In genomic region chr7:89979432-89980130, GRCm38 (mm10) we compare ENCODE assay signal across 8 mouse cellular contexts. TPM values are rescaled to one million over a fixed set of nuclear protein-coding genes. Genes with fewer than 3 reads are reported as not detected.
DNase-seq lines count a peak whose midpoint lies in the region; ATAC-seq and TF ChIP-seq lines count a peak whose summit lies in the region.

No protein-coding gene starts in this region.

- no peak for TF ChIP-seq POLR2A in small intestine, adult 2 months (IDR thresholded peaks at IDR 0.05; ENCODE audit: low read depth, low read length)

- H3K9ac ChIP-seq in kidney, embryonic 15.5 days, result peak overlapping the region; percentile 88
- peak overlapping the region; percentile 89 for H3K9ac ChIP-seq in forebrain, embryonic 13.5 days
- peak overlapping the region; percentile 85 for H3K9ac ChIP-seq in limb, embryonic 15.5 days

- 0 out of 2 replicates have a peak, but pooled peaks have one; percentile 2 for ATAC-seq in kidney, embryonic 15.5 days (replicated peaks; ENCODE audit: low FRiP score)
- no peak for ATAC-seq in forebrain, embryonic 13.5 days
- ATAC-seq in limb, embryonic 15.5 days (ENCODE audit: insufficient number of reproducible peaks, low FRiP score, low TSS enrichment, low read depth), result no peak
- no peak for ATAC-seq in erythroid progenitor cell, adult 5-6 weeks (replicated peaks; ENCODE audit: low FRiP score, poor library complexity, severe bottlenecking)
- no peak for ATAC-seq in frontal cortex, adult (ENCODE audit: low TSS enrichment)

- H3K9me3 ChIP-seq in kidney, embryonic 15.5 days (replicated peaks), result no peaks in the 10 kb centered on the region
- no peaks in the 10 kb centered on the region for H3K9me3 ChIP-seq in forebrain, embryonic 13.5 days (replicated peaks)
- H3K9me3 ChIP-seq in limb, embryonic 15.5 days, result no peaks in the 10 kb centered on the region

- peaks cover 15% of the 10 kb centered on the region; the same call in 1 of the 2 replicates for H3K4me1 ChIP-seq in kidney, embryonic 15.5 days
- H3K4me1 ChIP-seq in forebrain, embryonic 13.5 days, result peaks cover 21% of the 10 kb centered on the region
- peaks cover 5% of the 10 kb centered on the region; the same call in 1 of the 2 replicates for H3K4me1 ChIP-seq in limb, embryonic 15.5 days
- peaks cover 4% of the 10 kb centered on the region; the same call in 1 of the 2 replicates for H3K4me1 ChIP-seq in small intestine, adult 2 months (ENCODE audit: control insufficient read depth, insufficient read depth, insufficient read length, low read length)

- peak overlapping the region; percentile 90 for H3K4me3 ChIP-seq in kidney, embryonic 15.5 days (replicated peaks)
- peak overlapping the region; percentile 88 for H3K4me3 ChIP-seq in forebrain, embryonic 13.5 days
- H3K4me3 ChIP-seq in limb, embryonic 15.5 days, result peak overlapping the region; percentile 75
- H3K4me3 ChIP-seq in small intestine, adult 2 months (ENCODE audit: low read depth, low read length), result peak overlapping the region; percentile 98

- peak overlapping the region; percentile 72 for H3K4me2 ChIP-seq in kidney, embryonic 15.5 days
- H3K4me2 ChIP-seq in forebrain, embryonic 13.5 days, result peak overlapping the region; percentile 79
- peak overlapping the region; percentile 58 for H3K4me2 ChIP-seq in limb, embryonic 15.5 days

- peaks cover 21% of the 10 kb centered on the region for H3K36me3 ChIP-seq in kidney, embryonic 15.5 days
- peaks cover 19% of the 10 kb centered on the region for H3K36me3 ChIP-seq in forebrain, embryonic 13.5 days (ENCODE audit: poor library complexity, severe bottlenecking)
- peaks cover 19% of the 10 kb centered on the region for H3K36me3 ChIP-seq in limb, embryonic 15.5 days
- H3K36me3 ChIP-seq in small intestine, adult 2 months (ENCODE audit: control insufficient read depth, insufficient read depth, low read length), result peaks cover 18% of the 10 kb centered on the region

- WGBS in kidney, embryonic 15.5 days, result 3% methylated on average over 23 of the region's 23 CpGs
- 3% methylated on average over 23 of the region's 23 CpGs for WGBS in forebrain, embryonic 13.5 days
- 1% methylated on average over 23 of the region's 23 CpGs for WGBS in limb, embryonic 15.5 days
- 1% methylated on average over 23 of the region's 23 CpGs for WGBS in small intestine, adult 2 months

- no peak for DNase-seq in kidney, adult 9 months
- DNase-seq in NIH3T3 (ENCODE audit: low read depth), result peak; percentile 36

- no peak for TF ChIP-seq CTCF in small intestine, adult 2 months (IDR thresholded peaks at IDR 0.05; ENCODE audit: extremely low read depth, insufficient read length, insufficient replicate concordance, low read depth, low read length)

- H3K27ac ChIP-seq in kidney, embryonic 15.5 days, result peak overlapping the region; percentile 100
- peak overlapping the region; percentile 100 for H3K27ac ChIP-seq in forebrain, embryonic 13.5 days
- H3K27ac ChIP-seq in limb, embryonic 15.5 days, result peak overlapping the region; percentile 100
- peak overlapping the region; percentile 45 for H3K27ac ChIP-seq in small intestine, adult 2 months (ENCODE audit: insufficient read depth, low read depth, low read length)

- H3K27me3 ChIP-seq in kidney, embryonic 15.5 days, result no peaks in the 10 kb centered on the region
- H3K27me3 ChIP-seq in forebrain, embryonic 13.5 days, result no peaks in the 10 kb centered on the region
- no peaks in the 10 kb centered on the region for H3K27me3 ChIP-seq in limb, embryonic 15.5 days
- H3K27me3 ChIP-seq in small intestine, adult 2 months (ENCODE audit: control insufficient read depth, insufficient read depth, low read length), result no peaks in the 10 kb centered on the region

RNA-seq across cellular contexts. Expression of gene Eed, which starts 1.2 kb away (rescaled TPM):
- 68.5 and 75.9 TPM in 2 replicates for polyA plus RNA-seq in kidney, embryonic 15.5 days (2015; fragmentation: Nextera tagmentation; extraction: Ambion mirVana)
- 60.0 and 61.0 TPM in 2 replicates for polyA plus RNA-seq in forebrain, embryonic 13.5 days (2015; fragmentation: Nextera tagmentation; extraction: Ambion mirVana)
- 62.7 and 63.0 TPM in 2 replicates for polyA plus RNA-seq in limb, embryonic 15.5 days (2015; fragmentation: Nextera tagmentation; extraction: Ambion mirVana)
- polyA plus RNA-seq in small intestine, adult 2 months (2012; rRNA removed), result 3.1 and 17.0 TPM in 2 replicates
- total RNA-seq in erythroid progenitor cell, adult 5-6 weeks (2015; ENCODE audit: low replicate concordance), result 96.0 and 143 TPM in 2 replicates
- total RNA-seq in erythroid progenitor cell, adult 5-6 weeks (2017; ENCODE audit: low replicate concordance), result 68.2 and 143 TPM in 2 replicates

RNA-seq across cellular contexts. Expression of gene Hikeshi, which starts 38.6 kb away (rescaled TPM):
- polyA plus RNA-seq in kidney, embryonic 15.5 days (2015; fragmentation: Nextera tagmentation; extraction: Ambion mirVana), result 134 and 152 TPM in 2 replicates
- 173 and 174 TPM in 2 replicates for polyA plus RNA-seq in forebrain, embryonic 13.5 days (2015; fragmentation: Nextera tagmentation; extraction: Ambion mirVana)
- 116 and 117 TPM in 2 replicates for polyA plus RNA-seq in limb, embryonic 15.5 days (2015; fragmentation: Nextera tagmentation; extraction: Ambion mirVana)
- polyA plus RNA-seq in small intestine, adult 2 months (2012; rRNA removed), result 9.7 and 23.9 TPM in 2 replicates
- total RNA-seq in erythroid progenitor cell, adult 5-6 weeks (2015; ENCODE audit: low replicate concordance), result 21.4 and 32.4 TPM in 2 replicates
- 41.6 and 54.2 TPM in 2 replicates for total RNA-seq in erythroid progenitor cell, adult 5-6 weeks (2017; ENCODE audit: low replicate concordance)

Comparison
In these comparisons a context has a peak if more than half of its experiments do, and no peak if none do; other contexts are left out.
1. H3K27ac ChIP-seq: peak in every context shown above with its lines; median percentile 100 in kidney, embryonic 15.5 days; 100 in forebrain, embryonic 13.5 days; 100 in limb, embryonic 15.5 days; 45 in small intestine, adult 2 months.